Mouse (Mus musculus): Measurements from ENCODE around the gene Crtc3.

Gene Crtc3

GRCm38 (mm10) chr7:80688556-80689220 lies at the start of gene Crtc3:
Gene Crtc3, minus strand, starts transcription at chr7:80688877.
- in situ Hi-C loops (cut with MboI) = no loop called here

GRCm38 (mm10) chr7:80736199-80736598 lies 47.5 kb upstream of the Crtc3 start:
- in situ Hi-C loops (cut with MboI) = loop anchor here (5.0 kb wide), 1 partner anchor 116 kb away; no protein-coding TSS in a partner anchor

- in situ Hi-C loops (cut with MboI) = no loop called here
These were observed 44.3 kb upstream of the Crtc3 start for GRCm38 (mm10) chr7:80732986-80733385.

- in situ Hi-C loops (cut with MboI) = no loop called here
These were observed 41.0 kb upstream of the Crtc3 start for GRCm38 (mm10) chr7:80729662-80730061.

GRCm38 (mm10) chr7:80721041-80721440 lies 32.4 kb upstream of the Crtc3 start:
- in situ Hi-C loops (cut with MboI) = no loop called here

GRCm38 (mm10) chr7:80719582-80719981 lies 30.9 kb upstream of the Crtc3 start:
- in situ Hi-C loops (cut with MboI) = no loop called here

GRCm38 (mm10) chr7:80719038-80719437 lies 30.4 kb upstream of the Crtc3 start:
- in situ Hi-C loops (cut with MboI) = no loop called here

- in situ Hi-C loops (cut with MboI) = no loop called here
These were observed 29.8 kb upstream of the Crtc3 start for GRCm38 (mm10) chr7:80718471-80718870.

- in situ Hi-C loops (cut with MboI) = no loop called here
These were observed 28.1 kb upstream of the Crtc3 start for GRCm38 (mm10) chr7:80716758-80717157.

- in situ Hi-C loops (cut with MboI) = no loop called here
These were observed 26.6 kb upstream of the Crtc3 start for GRCm38 (mm10) chr7:80715306-80715705.

- in situ Hi-C loops (cut with MboI) = no loop called here
These were observed 22.8 kb upstream of the Crtc3 start for GRCm38 (mm10) chr7:80711496-80711895.

- in situ Hi-C loops (cut with MboI) = no loop called here
These were observed 21.7 kb upstream of the Crtc3 start for GRCm38 (mm10) chr7:80710333-80710732.

GRCm38 (mm10) chr7:80704066-80704465 lies 15.4 kb upstream of the Crtc3 start:
- in situ Hi-C loops (cut with MboI) = no loop called here

- in situ Hi-C loops (cut with MboI) = no loop called here
These were observed 13.8 kb upstream of the Crtc3 start for GRCm38 (mm10) chr7:80702510-80702909.

GRCm38 (mm10) chr7:80699709-80700108 lies 11.0 kb upstream of the Crtc3 start:
- in situ Hi-C loops (cut with MboI) = no loop called here

- in situ Hi-C loops (cut with MboI) = no loop called here
These were observed 10.3 kb upstream of the Crtc3 start for GRCm38 (mm10) chr7:80698940-80699339.

GRCm38 (mm10) chr7:80697859-80698258 lies 9.2 kb upstream of the Crtc3 start:
- in situ Hi-C loops (cut with MboI) = no loop called here

GRCm38 (mm10) chr7:80696903-80697302 lies 8.2 kb upstream of the Crtc3 start:
- in situ Hi-C loops (cut with MboI) = no loop called here

- in situ Hi-C loops (cut with MboI) = no loop called here
These were observed 7.7 kb upstream of the Crtc3 start for GRCm38 (mm10) chr7:80696334-80696733.

GRCm38 (mm10) chr7:80692472-80692871 lies 3.8 kb upstream of the Crtc3 start:
- in situ Hi-C loops (cut with MboI) = no loop called here

GRCm38 (mm10) chr7:80691131-80691530 lies 2.5 kb upstream of the Crtc3 start:
- in situ Hi-C loops (cut with MboI) = no loop called here

GRCm38 (mm10) chr7:80689221-80689591 lies 529 bp upstream of the Crtc3 start:
- in situ Hi-C loops (cut with MboI) = no loop called here

GRCm38 (mm10) chr7:80687721-80688555 lies 739 bp downstream of the Crtc3 start:
- in situ Hi-C loops (cut with MboI) = no loop called here
